Mouse (Mus musculus): Measurements from ENCODE around the gene Meis2. TPM values are rescaled to one million over a fixed set of nuclear protein-coding genes. Genes with fewer than 3 reads are reported as not detected.

Gene Meis2
- polyA plus RNA-seq, 2 experiments: 17.9 to 26.2 TPM

- no peak for TF ChIP-seq POLR2A (IDR thresholded peaks at IDR 0.05; ENCODE audit: borderline replicate concordance, extremely low read depth, insufficient read depth, insufficient read length)
- H3K4me3 ChIP-seq (replicated peaks; ENCODE audit: low read length): peak overlapping the region; percentile 42
- H3K27me3 ChIP-seq (ENCODE audit: control insufficient read depth, insufficient read depth, low read length): peaks cover 63% of the 10 kb centered on the region
- no peak for DNase-seq (ENCODE audit: low spot score)
- peaks cover 15% of the 10 kb centered on the region; the same call in 1 of the 2 replicates for H3K4me1 ChIP-seq (ENCODE audit: control insufficient read depth, insufficient read depth, low read length)
- peak overlapping the region; percentile 81 for H3K4me2 ChIP-seq (replicated peaks; ENCODE audit: low read depth, low read length, severe bottlenecking)
- under 1% methylated on average over 20 of the region's 20 CpGs for WGBS
- peak overlapping the region; percentile 46; the same call in 1 of the 2 replicates for H3K9ac ChIP-seq (ENCODE audit: low read depth, low read length, severe bottlenecking)
- no peak for ATAC-seq (ENCODE audit: low FRiP score, low read depth)
- no peaks in the 10 kb centered on the region for H3K36me3 ChIP-seq (ENCODE audit: control insufficient read depth, insufficient read depth, low read length)
- no peaks in the 10 kb centered on the region for H3K9me3 ChIP-seq (ENCODE audit: control insufficient read depth, low read length)
- H3K27ac ChIP-seq (replicated peaks; ENCODE audit: low read depth, low read length): 0 out of 2 replicates have a peak overlapping the region, but pooled peaks have one; percentile 26
Measured at GRCm38 (mm10) chr2:116064521-116064920, 1.1 kb downstream of the Meis2 start.

GRCm38 (mm10) chr2:116063819-116064293 lies 1.8 kb downstream of the Meis2 start:
- WGBS: 0% methylated on average over 32 of the region's 37 CpGs
- TF ChIP-seq POLR2A (IDR thresholded peaks at IDR 0.05; ENCODE audit: borderline replicate concordance, extremely low read depth, insufficient read depth, insufficient read length): no peak
- H3K4me3 ChIP-seq (replicated peaks; ENCODE audit: low read length): peak overlapping the region; percentile 42
- peak overlapping the region; percentile 46 for H3K9ac ChIP-seq (ENCODE audit: low read depth, low read length, severe bottlenecking)
- peaks cover 15% of the 10 kb centered on the region; the same call in 1 of the 2 replicates for H3K4me1 ChIP-seq (ENCODE audit: control insufficient read depth, insufficient read depth, low read length)
- H3K27me3 ChIP-seq (ENCODE audit: control insufficient read depth, insufficient read depth, low read length): peaks cover 64% of the 10 kb centered on the region
- H3K9me3 ChIP-seq (ENCODE audit: control insufficient read depth, low read length): no peaks in the 10 kb centered on the region
- H3K27ac ChIP-seq (replicated peaks; ENCODE audit: low read depth, low read length): peak overlapping the region; percentile 26; the same call in 1 of the 2 replicates
- no peaks in the 10 kb centered on the region for H3K36me3 ChIP-seq (ENCODE audit: control insufficient read depth, insufficient read depth, low read length)
- peak overlapping the region; percentile 81 for H3K4me2 ChIP-seq (replicated peaks; ENCODE audit: low read depth, low read length, severe bottlenecking)
- DNase-seq (ENCODE audit: low spot score) (no peak), ATAC-seq (ENCODE audit: low FRiP score, low read depth) (peak; percentile 39; the same call in 1 of the 2 replicates)

- Histone ChIP-seq H3K4me3 (replicated peaks; ENCODE audit: low read length) (peak overlapping the region; percentile 42), H3K27me3 (ENCODE audit: control insufficient read depth, insufficient read depth, low read length) (peaks cover 68% of the 10 kb centered on the region), H3K36me3 (ENCODE audit: control insufficient read depth, insufficient read depth, low read length) (no peaks in the 10 kb centered on the region), H3K9me3 (ENCODE audit: control insufficient read depth, low read length) (no peaks in the 10 kb centered on the region), H3K4me2 (replicated peaks; ENCODE audit: low read depth, low read length, severe bottlenecking) (peak overlapping the region; percentile 81), H3K27ac (replicated peaks; ENCODE audit: low read depth, low read length) (0 out of 2 replicates have a peak overlapping the region, but pooled peaks have one; percentile 26), H3K9ac (ENCODE audit: low read depth, low read length, severe bottlenecking) (peak overlapping the region; percentile 46), H3K4me1 (ENCODE audit: control insufficient read depth, insufficient read depth, low read length) (peaks cover 15% of the 10 kb centered on the region; the same call in 1 of the 2 replicates)
- DNase-seq (ENCODE audit: low spot score) (no peak), ATAC-seq (ENCODE audit: low FRiP score, low read depth) (no peak)
- 0 out of 2 replicates have a peak, but pooled peaks have one; percentile 5 for TF ChIP-seq POLR2A (IDR thresholded peaks at IDR 0.05; ENCODE audit: borderline replicate concordance, extremely low read depth, insufficient read depth, insufficient read length)
- 2% methylated on average over 36 of the region's 36 CpGs for WGBS
Measured at GRCm38 (mm10) chr2:116062761-116063441, 2.7 kb downstream of the Meis2 start.

GRCm38 (mm10) chr2:116062251-116062651 lies 3.4 kb downstream of the Meis2 start:
- no peaks in the 10 kb centered on the region for H3K36me3 ChIP-seq (ENCODE audit: control insufficient read depth, insufficient read depth, low read length)
- 0 out of 2 replicates have a peak, but pooled peaks have one; percentile 2 for TF ChIP-seq POLR2A (IDR thresholded peaks at IDR 0.05; ENCODE audit: borderline replicate concordance, extremely low read depth, insufficient read depth, insufficient read length)
- ATAC-seq (ENCODE audit: low FRiP score, low read depth): no peak
- peaks cover 15% of the 10 kb centered on the region; the same call in 1 of the 2 replicates for H3K4me1 ChIP-seq (ENCODE audit: control insufficient read depth, insufficient read depth, low read length)
- H3K27ac ChIP-seq (replicated peaks; ENCODE audit: low read depth, low read length): 0 out of 2 replicates have a peak overlapping the region, but pooled peaks have one; percentile 10
- peak overlapping the region; percentile 81 for H3K4me2 ChIP-seq (replicated peaks; ENCODE audit: low read depth, low read length, severe bottlenecking)
- peaks cover 68% of the 10 kb centered on the region for H3K27me3 ChIP-seq (ENCODE audit: control insufficient read depth, insufficient read depth, low read length)
- H3K9ac ChIP-seq (ENCODE audit: low read depth, low read length, severe bottlenecking): peak overlapping the region; percentile 46
- no peak for DNase-seq (ENCODE audit: low spot score)
- 3% methylated on average over 20 of the region's 20 CpGs for WGBS
- H3K9me3 ChIP-seq (ENCODE audit: control insufficient read depth, low read length): no peaks in the 10 kb centered on the region
- H3K4me3 ChIP-seq (replicated peaks; ENCODE audit: low read length): peak overlapping the region; percentile 42

- DNase-seq (ENCODE audit: low spot score) (no peak), ATAC-seq (ENCODE audit: low FRiP score, low read depth) (no peak)
- Histone ChIP-seq H3K27ac (replicated peaks; ENCODE audit: low read depth, low read length) (no peak overlapping the region), H3K9me3 (ENCODE audit: control insufficient read depth, low read length) (no peaks in the 10 kb centered on the region), H3K27me3 (ENCODE audit: control insufficient read depth, insufficient read depth, low read length) (peaks cover 68% of the 10 kb centered on the region), H3K4me2 (replicated peaks; ENCODE audit: low read depth, low read length, severe bottlenecking) (peak overlapping the region; percentile 81), H3K36me3 (ENCODE audit: control insufficient read depth, insufficient read depth, low read length) (no peaks in the 10 kb centered on the region), H3K4me1 (ENCODE audit: control insufficient read depth, insufficient read depth, low read length) (peaks cover 9% of the 10 kb centered on the region; the same call in 1 of the 2 replicates), H3K4me3 (replicated peaks; ENCODE audit: low read length) (peak overlapping the region; percentile 42), H3K9ac (ENCODE audit: low read depth, low read length, severe bottlenecking) (peak overlapping the region; percentile 46)
- no peak for TF ChIP-seq POLR2A (IDR thresholded peaks at IDR 0.05; ENCODE audit: borderline replicate concordance, extremely low read depth, insufficient read depth, insufficient read length)
- WGBS: 2% methylated on average over 30 of the region's 30 CpGs
Measured at GRCm38 (mm10) chr2:116061401-116062021, 4.1 kb downstream of the Meis2 start.
